Mouse (Mus musculus) spleen, adult 2 months (tissue): Measurements from ENCODE around the gene Gm11172. TPM values are rescaled to one million over a fixed set of nuclear protein-coding genes. Genes with fewer than 3 reads are reported as not detected.
A peak's percentile ranks its signal among the peaks of the same experiment; 100 is the strongest.

ENCODE experiments used
- DNase-seq, 2 experiments: peaks; one replicate each; pipeline versions ENCODE4 v3.0.0 to v3.0.0-alpha.2; 2012 to 2021; ENCODE audit warnings: low spot score in 2 of 2, low read depth in 1 of 2
- H3K27ac ChIP-seq: fragments of 200-500 bp; 2 replicates; pipeline ENCODE4 v1.5.1; 2012; ENCODE audit warnings: low read length, inconsistent platforms; ENCODE audit not compliant: insufficient read depth
- H3K27me3 ChIP-seq: fragments of 200-500 bp; 2 replicates; pipeline ENCODE4 v1.6.1; 2012; ENCODE audit warnings: mild to moderate bottlenecking, moderate library complexity, low read length, inconsistent platforms; ENCODE audit not compliant: control insufficient read depth, insufficient read depth
- H3K36me3 ChIP-seq: fragments of 200-500 bp; 2 replicates; pipeline ENCODE4 v1.6.1; 2012; ENCODE audit warnings: mild to moderate bottlenecking, low read length, inconsistent platforms; ENCODE audit not compliant: control insufficient read depth, insufficient read depth
- H3K4me1 ChIP-seq: fragments of 200-500 bp; 2 replicates; pipeline ENCODE4 v1.6.1; 2011; ENCODE audit warnings: inconsistent platforms; ENCODE audit not compliant: control insufficient read depth, insufficient read depth, insufficient read length
- H3K4me3 ChIP-seq: fragments of 200-500 bp; 2 replicates; pipeline ENCODE4 v1.5.1; 2011; ENCODE audit warnings: mild to moderate bottlenecking, inconsistent platforms; ENCODE audit not compliant: insufficient read depth, insufficient read length; ENCODE audit errors: extremely low read depth
- CTCF ChIP-seq: fragments of 200-500 bp; IDR thresholded peaks from 2 replicates; pipeline ENCODE4 v1.5.1; 2011; ENCODE audit warnings: mild to moderate bottlenecking, inconsistent platforms; ENCODE audit not compliant: insufficient read depth, insufficient read length, insufficient replicate concordance; ENCODE audit errors: extremely low read depth
- POLR2A ChIP-seq: fragments of 200-500 bp; IDR thresholded peaks from 2 replicates; pipeline ENCODE4 v1.6.1; 2011; ENCODE audit warnings: low read depth, low read length, inconsistent platforms
- WGBS: fragments of 180-500 bp; shearing (Covaris S2); methylation state at CpG from one replicate; pipeline ENCODE4 v1.1.7; 2018; 5-methylcytosine and 5-hydroxymethylcytosine counted together
- polyA plus RNA-seq: library from polyadenylated mRNA; depleted of rRNA; stranded (reverse); fragments of >200 nt; gene quantifications from 2 replicates; pipeline ENCODE4 v1.2.3, GENCODE M21; 2012

Gm11172 gene
- polyA plus RNA-seq, 1 experiment: not detected

DNA sequence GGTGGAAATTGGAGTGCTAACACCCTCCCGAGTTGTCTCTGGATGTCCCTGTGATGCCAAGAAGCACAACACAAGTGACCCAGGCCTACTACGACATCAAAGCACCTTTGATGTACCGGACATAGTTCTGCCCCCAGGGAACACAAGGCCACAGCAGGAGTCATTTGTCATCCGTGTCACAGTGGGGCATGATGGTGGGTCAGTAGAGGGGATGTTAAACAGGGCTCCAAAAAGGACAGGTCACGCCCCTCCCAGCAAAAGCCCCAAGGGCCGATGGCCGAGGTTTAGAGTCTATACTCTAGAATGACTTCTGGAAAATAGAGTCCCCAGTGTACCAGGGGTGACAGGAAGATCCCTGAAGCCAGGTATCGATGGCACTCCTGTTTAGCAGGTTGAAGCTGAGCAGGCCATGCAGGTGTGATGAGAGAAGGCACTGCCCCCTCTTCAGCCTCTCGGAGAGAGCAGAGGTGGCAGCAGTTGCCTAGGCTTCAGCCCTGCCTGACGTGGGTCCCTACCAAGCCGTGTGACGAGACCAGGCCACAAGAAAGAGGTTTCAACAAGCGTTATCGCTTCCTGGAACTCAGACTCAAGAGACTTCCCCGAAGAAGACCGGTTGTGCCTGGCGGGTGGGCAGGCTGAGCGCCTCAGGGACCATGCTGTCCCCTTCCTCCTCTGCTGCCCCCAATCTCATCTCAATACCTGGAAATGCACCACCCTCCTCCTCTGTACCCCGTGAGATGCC lies 40.8 kb upstream of the Gm11172 start:
- 28% methylated on average over 19 of the region's 19 CpGs for WGBS

DNA sequence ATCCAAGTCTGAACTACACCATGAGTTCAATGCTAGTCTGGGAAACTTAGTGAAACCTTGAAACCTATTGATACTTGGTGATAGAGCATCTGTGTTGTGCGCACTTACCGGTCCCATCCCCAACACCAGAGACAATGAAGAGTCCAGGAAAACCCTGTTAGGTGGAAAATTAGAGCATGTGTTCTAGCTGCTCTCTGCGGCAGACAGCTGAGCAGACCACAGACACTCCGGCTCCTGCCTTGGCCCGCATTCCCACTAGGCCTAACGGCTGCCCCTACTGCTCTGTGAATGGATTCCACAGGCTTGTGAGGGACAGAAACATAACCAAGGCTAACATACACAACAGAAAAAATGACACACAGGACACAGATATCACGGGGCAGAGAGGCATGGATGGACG lies 39.2 kb upstream of the Gm11172 start:
- H3K4me3 ChIP-seq: no peak overlapping the region
- 89% methylated on average over 8 of the region's 8 CpGs for WGBS
- H3K27ac ChIP-seq: 0 out of 2 replicates have a peak overlapping the region, but pooled peaks have one; percentile 2
- no peaks in the 10 kb centered on the region for H3K36me3 ChIP-seq
- peaks cover 41% of the 10 kb centered on the region for H3K4me1 ChIP-seq
- H3K27me3 ChIP-seq: no peaks in the 10 kb centered on the region
- no peak for TF ChIP-seq CTCF
- TF ChIP-seq POLR2A: no peak
- DNase-seq: no peak

More for the DNA sequence above, 40.8 kb upstream of the Gm11172 start:
- TF ChIP-seq CTCF (no peak), POLR2A (peak; percentile 8; the same call in 1 of the 2 replicates)
- Histone ChIP-seq H3K27ac (peak overlapping the region; percentile 86), H3K27me3 (no peaks in the 10 kb centered on the region), H3K4me3 (no peak overlapping the region), H3K36me3 (no peaks in the 10 kb centered on the region), H3K4me1 (peaks cover 47% of the 10 kb centered on the region)
- DNase-seq: peak; percentile 53 to 70

DNA sequence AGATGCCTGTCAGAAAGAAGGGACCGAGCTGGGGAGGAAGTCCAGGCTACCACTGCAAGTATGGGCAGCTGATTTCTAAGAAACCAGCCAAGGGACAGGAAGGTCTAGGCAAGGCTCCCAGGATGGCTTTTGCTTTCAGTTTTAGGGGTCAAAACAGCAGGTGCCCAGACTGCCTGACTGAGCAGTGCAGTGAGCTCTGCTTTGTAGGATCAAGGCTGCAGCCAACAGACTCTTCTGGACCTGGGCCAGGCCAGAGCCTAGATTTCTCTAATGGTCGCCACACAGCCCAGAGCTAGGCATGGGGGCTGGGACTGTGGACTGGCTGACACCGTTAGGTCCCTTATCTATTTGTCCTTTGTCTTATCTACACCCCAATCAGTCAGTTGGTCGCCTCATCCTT lies 38.0 kb upstream of the Gm11172 start:
- no peak overlapping the region for H3K4me3 ChIP-seq
- TF ChIP-seq CTCF (no peak), POLR2A (no peak)
- H3K27ac ChIP-seq: peak overlapping the region; percentile 49
- H3K4me1 ChIP-seq: peaks cover 30% of the 10 kb centered on the region
- 49% methylated on average over 4 of the region's 4 CpGs for WGBS
- no peak for DNase-seq
- H3K27me3 ChIP-seq: no peaks in the 10 kb centered on the region
- H3K36me3 ChIP-seq: no peaks in the 10 kb centered on the region

DNA sequence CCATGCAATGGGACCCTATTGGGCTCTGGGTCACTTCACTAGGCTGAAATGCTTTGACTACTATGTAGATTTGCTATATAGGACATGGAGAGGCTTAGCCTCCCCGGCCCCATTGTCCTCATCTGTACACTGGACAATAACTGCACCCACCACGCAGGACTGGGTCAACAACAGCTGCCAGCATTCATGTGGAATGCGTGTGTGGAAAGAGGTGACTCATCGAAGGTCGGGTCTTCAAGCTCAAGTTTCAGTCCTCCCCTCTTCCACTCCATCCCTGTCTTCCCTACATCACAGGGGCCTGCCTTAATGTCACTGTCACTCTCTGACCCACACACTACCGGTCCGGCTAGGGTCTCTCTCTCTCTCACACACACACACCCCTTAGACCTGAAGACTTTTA lies 36.4 kb upstream of the Gm11172 start:
- Histone ChIP-seq H3K4me1 (peaks cover 17% of the 10 kb centered on the region), H3K4me3 (no peak overlapping the region), H3K36me3 (no peaks in the 10 kb centered on the region), H3K27ac (no peak overlapping the region), H3K27me3 (no peaks in the 10 kb centered on the region)
- no peak for TF ChIP-seq POLR2A
- no peak for TF ChIP-seq CTCF
- WGBS: 83% methylated on average over 7 of the region's 7 CpGs
- no peak for DNase-seq

DNA sequence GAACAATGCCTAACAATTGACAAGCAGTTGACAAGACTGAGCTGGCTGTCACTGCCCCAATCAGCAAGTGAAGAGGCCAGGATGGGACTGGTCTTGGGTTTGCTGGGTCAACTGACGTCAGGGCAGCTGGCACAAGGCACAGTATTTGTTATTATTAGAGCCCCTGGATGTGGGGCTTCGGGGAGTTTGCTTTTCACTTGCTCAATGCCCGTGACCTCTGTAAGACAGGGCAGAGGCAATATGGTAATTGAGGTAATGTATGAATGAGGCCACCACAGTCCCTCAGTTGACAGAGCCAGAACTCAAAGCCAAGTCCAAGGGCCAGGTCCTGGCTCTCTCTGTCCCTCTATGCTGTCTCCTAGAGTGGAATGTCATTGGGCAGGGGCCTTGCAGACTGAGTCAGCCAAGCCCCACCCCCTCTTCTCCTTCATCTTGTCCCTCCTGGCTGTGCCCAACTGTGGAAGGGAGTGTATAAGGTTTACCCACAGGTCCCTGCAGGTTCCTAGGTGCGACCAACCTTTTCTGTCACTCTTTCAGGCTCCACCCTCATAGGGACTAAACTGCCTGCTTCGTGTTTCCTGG lies 35.0 kb upstream of the Gm11172 start:
- H3K36me3 ChIP-seq: no peaks in the 10 kb centered on the region
- 77% methylated on average over 5 of the region's 5 CpGs for WGBS
- H3K27me3 ChIP-seq: no peaks in the 10 kb centered on the region
- H3K4me3 ChIP-seq: no peak overlapping the region
- H3K27ac ChIP-seq: no peak overlapping the region
- no peak for TF ChIP-seq POLR2A
- no peak for TF ChIP-seq CTCF
- H3K4me1 ChIP-seq: peaks cover 10% of the 10 kb centered on the region; the same call in 1 of the 2 replicates
- DNase-seq: no peak

DNA sequence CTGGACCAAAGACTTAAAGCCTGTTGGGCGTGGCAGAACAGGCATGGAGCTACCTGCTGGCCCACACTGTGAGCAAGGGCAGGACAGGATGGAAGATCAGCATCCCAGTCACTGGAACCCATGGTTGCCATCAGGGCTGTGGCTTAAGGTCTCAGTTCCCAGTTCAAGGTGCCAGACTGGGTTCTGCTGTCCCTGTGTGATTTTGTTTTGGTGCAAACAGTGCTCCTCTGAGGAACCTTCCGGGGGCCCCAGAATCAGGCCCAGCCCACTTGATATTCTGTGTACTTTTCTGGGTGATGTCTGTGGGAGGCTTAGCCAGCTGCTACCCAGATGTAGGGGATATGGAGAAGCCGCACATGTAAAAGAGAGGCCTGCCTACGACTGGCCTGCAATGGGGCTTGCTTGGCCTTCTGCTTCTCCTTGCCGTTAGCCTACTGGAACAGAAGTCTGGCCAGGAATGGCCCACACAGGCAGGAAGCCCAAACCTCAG lies 32.0 kb upstream of the Gm11172 start:
- no peaks in the 10 kb centered on the region for H3K27me3 ChIP-seq
- 78% methylated on average over 5 of the region's 5 CpGs for WGBS
- peaks cover 11% of the 10 kb centered on the region for H3K4me1 ChIP-seq
- DNase-seq: no peak
- H3K27ac ChIP-seq: no peak overlapping the region
- no peaks in the 10 kb centered on the region for H3K36me3 ChIP-seq
- no peak for TF ChIP-seq POLR2A
- no peak for TF ChIP-seq CTCF
- no peak overlapping the region for H3K4me3 ChIP-seq
